Mouse (Mus musculus) midbrain, embryonic 16.5 days (tissue): Measurements from ENCODE around the gene Mdm4. TPM values are rescaled to one million over a fixed set of nuclear protein-coding genes. Genes with fewer than 3 reads are reported as not detected.

Experiments
- ATAC-seq: fragments of 200-750 bp; cut with Nextera tagmentation; 2 replicates; pipeline ENCODE4 v1.8.0; 2017; ENCODE audit warnings: moderate TSS enrichment
- H3K27ac ChIP-seq: fragments of 300-500 bp; sonication (generic); 2 replicates; pipeline ENCODE4 v1.5.1; 2014; ENCODE audit warnings: mild to moderate bottlenecking, low read length, mixed read lengths
- H3K27me3 ChIP-seq: fragments of 300-500 bp; sonication (generic); 2 replicates; pipeline ENCODE4 v1.6.1; 2014; ENCODE audit warnings: low read depth, low read length, mixed read lengths; ENCODE audit not compliant: control insufficient read depth, insufficient read depth
- H3K36me3 ChIP-seq: fragments of 300-500 bp; sonication (generic); 2 replicates; pipeline ENCODE4 v1.6.1; 2014; ENCODE audit warnings: mild to moderate bottlenecking, low read length, moderate library complexity, mixed read lengths; ENCODE audit not compliant: control insufficient read depth, insufficient read depth
- H3K4me1 ChIP-seq: fragments of 300-500 bp; sonication (generic); 2 replicates; pipeline ENCODE4 v1.6.1; 2014; ENCODE audit warnings: mild to moderate bottlenecking, low read length, mixed read lengths; ENCODE audit not compliant: control insufficient read depth, insufficient read depth
- H3K4me2 ChIP-seq: fragments of 300-500 bp; sonication (generic); 2 replicates; pipeline ENCODE4 v1.6.1; 2014; ENCODE audit warnings: mild to moderate bottlenecking, low read length, mixed read lengths
- H3K4me3 ChIP-seq: fragments of 300-500 bp; sonication (generic); 2 replicates; pipeline ENCODE4 v1.5.1; 2014; ENCODE audit warnings: low read depth, mild to moderate bottlenecking, low read length, moderate library complexity, mixed read lengths
- H3K9ac ChIP-seq: fragments of 300-500 bp; sonication (generic); 2 replicates; pipeline ENCODE4 v1.6.1; 2014; ENCODE audit warnings: low read depth, low read length, mixed read lengths
- H3K9me3 ChIP-seq: fragments of 300-500 bp; sonication (generic); replicated peaks from 2 replicates; pipeline ENCODE4 v1.6.1; 2014; ENCODE audit warnings: mild to moderate bottlenecking, low read length, mixed read lengths; ENCODE audit not compliant: control insufficient read depth, poor library complexity, severe bottlenecking
- WGBS: fragments of 180-500 bp; shearing (Covaris S2); extraction: QIAGEN DNeasy Blood & Tissue Kit; methylation state at CpG from one replicate; pipeline ENCODE4 v1.1.7; 2014; 5-methylcytosine and 5-hydroxymethylcytosine counted together
- microRNA-seq: library from miRNA; unstranded; fragments of <30 nt; microRNA quantifications from one replicate; pipeline ENCODE4, GENCODE M21; 2017
- polyA plus RNA-seq: library from polyadenylated mRNA; unstranded; fragments of >200 nt; fragmentation: Nextera tagmentation; extraction: Ambion mirVana; gene quantifications from 2 replicates; pipeline ENCODE4 v1.2.1, GENCODE M21; 2015

Gene Mdm4
- polyA plus RNA-seq, 1 experiment from 2014 or later, result 35.4 TPM

DNA sequence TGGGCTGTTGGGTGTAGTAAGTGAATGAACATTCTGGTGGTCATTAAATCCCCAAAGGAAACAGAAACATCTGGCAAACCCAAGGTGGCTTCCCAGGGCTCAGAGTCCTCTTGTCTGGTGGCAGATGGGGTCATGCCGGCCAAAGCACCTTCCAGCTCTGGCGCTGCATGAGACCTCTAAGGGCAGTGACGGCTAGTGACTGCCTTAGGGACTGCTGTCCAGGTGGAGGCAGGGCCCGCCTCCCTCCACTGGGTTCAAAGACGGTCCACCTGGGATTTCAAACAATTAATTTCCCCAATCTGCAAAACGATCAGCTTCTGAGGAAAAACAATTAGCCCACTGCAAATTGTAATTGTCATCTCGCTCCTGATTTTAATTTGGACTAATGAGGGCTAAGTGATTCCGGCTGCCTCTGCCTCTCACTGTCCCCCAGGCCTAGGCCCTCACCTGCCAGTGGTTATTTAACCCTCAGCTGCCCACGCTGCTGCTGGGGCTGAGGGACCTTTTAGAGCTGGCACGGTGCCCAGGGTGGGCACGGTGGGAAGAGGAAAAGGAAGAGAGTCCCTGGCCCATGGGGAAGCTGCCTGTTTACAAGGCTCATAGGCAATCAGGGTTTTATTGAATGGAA lies 119.8 kb downstream of the Mdm4 start:
- H3K4me2 ChIP-seq, result no peak overlapping the region
- peaks cover 17% of the 10 kb centered on the region for H3K4me1 ChIP-seq
- H3K4me3 ChIP-seq, result no peak overlapping the region
- H3K36me3 ChIP-seq, result no peaks in the 10 kb centered on the region
- H3K9me3 ChIP-seq, result no peaks in the 10 kb centered on the region
- 50% methylated on average over 11 of the region's 11 CpGs for WGBS
- no peak overlapping the region for H3K27ac ChIP-seq
- no peak overlapping the region for H3K9ac ChIP-seq
- no peaks in the 10 kb centered on the region for H3K27me3 ChIP-seq
- peak; percentile 30; the same call in 1 of the 2 replicates for ATAC-seq

DNA sequence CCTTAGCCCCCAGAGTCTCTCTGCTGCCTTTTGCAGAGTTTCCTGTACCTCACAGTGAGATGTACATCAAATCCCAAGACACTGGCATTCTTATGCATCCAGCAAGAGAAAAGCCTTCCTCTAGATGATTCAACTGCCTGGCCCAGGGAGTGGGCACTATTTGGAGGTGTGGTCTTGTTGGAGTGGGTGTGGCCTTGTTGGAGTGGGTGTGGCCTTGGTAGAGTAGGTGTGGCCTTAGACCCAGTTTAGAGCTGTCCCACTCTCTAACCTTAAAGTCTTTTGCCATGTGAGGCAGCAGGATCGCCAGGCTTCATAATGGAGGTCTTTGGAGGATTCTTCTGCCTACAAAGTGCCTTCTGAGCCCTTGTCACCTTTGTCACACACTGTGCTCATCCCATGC lies 120.4 kb downstream of the Mdm4 start:
- Histone ChIP-seq H3K9ac (no peak overlapping the region), H3K27me3 (no peaks in the 10 kb centered on the region), H3K36me3 (no peaks in the 10 kb centered on the region), H3K4me3 (no peak overlapping the region), H3K9me3 (no peaks in the 10 kb centered on the region), H3K4me2 (no peak overlapping the region), H3K4me1 (peaks cover 15% of the 10 kb centered on the region), H3K27ac (no peak overlapping the region)
- ATAC-seq, result 0 out of 2 replicates have a peak, but pooled peaks have one; percentile 13
- 81% methylated on average over 1 of the region's 1 CpGs for WGBS

Small RNAs within 50 kb of the gene (microRNA-seq; reads per million reads assigned to microRNA genes)
- gene Gm44300, result not detected

Other genes starting within 250 kb of the Mdm4 start
- gene Lrrn2, start 150.3 kb downstream of the Mdm4 start, polyA plus RNA-seq, result 59.1 and 61.4 TPM in 2 replicates
- 12.3 and 14.0 TPM in 2 replicates for gene Pik3c2b, start 15.1 kb upstream of the Mdm4 start, polyA plus RNA-seq
- 27.7 and 30.7 TPM in 2 replicates for gene Ppp1r15b, start 100.6 kb upstream of the Mdm4 start, polyA plus RNA-seq
- gene Plekha6, start 133.6 kb upstream of the Mdm4 start, polyA plus RNA-seq, result 17.3 and 22.2 TPM in 2 replicates